Mouse (Mus musculus): ENCODE results near the gene Lmx1b.

- no peak for TF ChIP-seq CTCF (IDR thresholded peaks at IDR 0.05; ENCODE audit: low read depth)
- no peak for TF ChIP-seq EP300 (optimal IDR thresholded peaks at IDR 0.05)
These were observed 47.3 kb downstream of the Lmx1b start for GRCm38 (mm10) chr2:33592931-33593555.

All from stomach, postnatal 0 days (tissue).